Mouse (Mus musculus): Measurements from ENCODE around the gene Elobl. TPM values are rescaled to one million over a fixed set of nuclear protein-coding genes. Genes with fewer than 3 reads are reported as not detected.

The Elobl gene
- polyA plus RNA-seq, 1 experiment from 2014 or later: not detected

- peaks cover 44% of the 10 kb centered on the region for H3K4me1 ChIP-seq (ENCODE audit: insufficient read depth)
Observed at GRCm38 (mm10) chr11:89003726-89004125, 37.0 kb upstream of the Elobl start.

GRCm38 (mm10) chr11:89003078-89003477 is 36.3 kb upstream of the Elobl start:
- Histone ChIP-seq H3K36me3 (replicated peaks; ENCODE audit: insufficient read depth, low read length) (peaks cover 49% of the 10 kb centered on the region), H3K27ac (ENCODE audit: low read depth) (peak overlapping the region; percentile 87), H3K4me3 (ENCODE audit: low read depth, low read length) (peak overlapping the region; percentile 98), H3K4me1 (ENCODE audit: insufficient read depth) (peaks cover 43% of the 10 kb centered on the region), H3K9ac (replicated peaks) (peak overlapping the region; percentile 58), H3K27me3 (ENCODE audit: insufficient read depth, low read length) (no peaks in the 10 kb centered on the region), H3K9me3 (ENCODE audit: low read length) (no peaks in the 10 kb centered on the region), H3K4me2 (ENCODE audit: low read depth, low read length) (peak overlapping the region; percentile 79)
- peak; percentile 59 for DNase-seq
- peak; percentile 58 for ATAC-seq
- 48% methylated on average over 6 of the region's 6 CpGs for WGBS (ENCODE audit: insufficient replicate concordance)
- TF ChIP-seq CTCF (IDR thresholded peaks at IDR 0.05; ENCODE audit: low read depth): no peak
- TF ChIP-seq EP300 (IDR thresholded peaks at IDR 0.05; ENCODE audit: low read depth): peak; percentile 40; the same call in 1 of the 2 replicates

More at GRCm38 (mm10) chr11:89003726-89004125, 37.0 kb upstream of the Elobl start:
- 52% methylated on average over 4 of the region's 4 CpGs for WGBS (ENCODE audit: insufficient replicate concordance)
- peak overlapping the region; percentile 58 for H3K9ac ChIP-seq (replicated peaks)
- H3K4me3 ChIP-seq (ENCODE audit: low read depth, low read length): peak overlapping the region; percentile 98
- H3K27me3 ChIP-seq (ENCODE audit: insufficient read depth, low read length): no peaks in the 10 kb centered on the region
- peaks cover 56% of the 10 kb centered on the region for H3K36me3 ChIP-seq (replicated peaks; ENCODE audit: insufficient read depth, low read length)
- H3K27ac ChIP-seq (ENCODE audit: low read depth): peak overlapping the region; percentile 87
- no peak for DNase-seq
- no peaks in the 10 kb centered on the region for H3K9me3 ChIP-seq (ENCODE audit: low read length)
- H3K4me2 ChIP-seq (ENCODE audit: low read depth, low read length): peak overlapping the region; percentile 79
- TF ChIP-seq EP300 (IDR thresholded peaks at IDR 0.05; ENCODE audit: low read depth): no peak
- TF ChIP-seq CTCF (IDR thresholded peaks at IDR 0.05; ENCODE audit: low read depth): no peak
- no peak for ATAC-seq

GRCm38 (mm10) chr11:89002621-89003020 is 35.9 kb upstream of the Elobl start:
- H3K4me1 ChIP-seq (ENCODE audit: insufficient read depth): peaks cover 44% of the 10 kb centered on the region
- ATAC-seq (no peak), DNase-seq (no peak)

GRCm38 (mm10) chr11:89002068-89002467 is 35.3 kb upstream of the Elobl start:
- Histone ChIP-seq H3K27ac (ENCODE audit: low read depth) (peak overlapping the region; percentile 87), H3K4me2 (ENCODE audit: low read depth, low read length) (peak overlapping the region; percentile 79), H3K9ac (replicated peaks) (peak overlapping the region; percentile 58), H3K27me3 (ENCODE audit: insufficient read depth, low read length) (no peaks in the 10 kb centered on the region), H3K36me3 (replicated peaks; ENCODE audit: insufficient read depth, low read length) (peaks cover 40% of the 10 kb centered on the region), H3K9me3 (ENCODE audit: low read length) (no peaks in the 10 kb centered on the region), H3K4me3 (ENCODE audit: low read depth, low read length) (peak overlapping the region; percentile 98), H3K4me1 (ENCODE audit: insufficient read depth) (peaks cover 44% of the 10 kb centered on the region)
- 61% methylated on average over 5 of the region's 5 CpGs for WGBS (ENCODE audit: insufficient replicate concordance)
- ATAC-seq (no peak), DNase-seq (no peak)
- no peak for TF ChIP-seq CTCF (IDR thresholded peaks at IDR 0.05; ENCODE audit: low read depth)
- no peak for TF ChIP-seq EP300 (IDR thresholded peaks at IDR 0.05; ENCODE audit: low read depth)

More at GRCm38 (mm10) chr11:89002621-89003020, 35.9 kb upstream of the Elobl start:
- Histone ChIP-seq H3K9me3 (ENCODE audit: low read length) (no peaks in the 10 kb centered on the region), H3K36me3 (replicated peaks; ENCODE audit: insufficient read depth, low read length) (peaks cover 45% of the 10 kb centered on the region), H3K9ac (replicated peaks) (peak overlapping the region; percentile 58), H3K4me3 (ENCODE audit: low read depth, low read length) (peak overlapping the region; percentile 98), H3K4me2 (ENCODE audit: low read depth, low read length) (peak overlapping the region; percentile 79), H3K27me3 (ENCODE audit: insufficient read depth, low read length) (no peaks in the 10 kb centered on the region), H3K27ac (ENCODE audit: low read depth) (peak overlapping the region; percentile 87)
- WGBS (ENCODE audit: insufficient replicate concordance): 56% methylated on average over 5 of the region's 5 CpGs
- TF ChIP-seq EP300 (IDR thresholded peaks at IDR 0.05; ENCODE audit: low read depth) (no peak), CTCF (IDR thresholded peaks at IDR 0.05; ENCODE audit: low read depth) (no peak)

- peaks cover 37% of the 10 kb centered on the region for H3K36me3 ChIP-seq (replicated peaks; ENCODE audit: insufficient read depth, low read length)
- H3K9me3 ChIP-seq (ENCODE audit: low read length): no peaks in the 10 kb centered on the region
- peaks cover 47% of the 10 kb centered on the region for H3K4me1 ChIP-seq (ENCODE audit: insufficient read depth)
- DNase-seq: no peak
- ATAC-seq: no peak
- WGBS (ENCODE audit: insufficient replicate concordance): 79% methylated on average over 7 of the region's 7 CpGs
- peak overlapping the region; percentile 98 for H3K4me3 ChIP-seq (ENCODE audit: low read depth, low read length)
- peak overlapping the region; percentile 97 for H3K27ac ChIP-seq (ENCODE audit: low read depth)
- H3K9ac ChIP-seq (replicated peaks): peak overlapping the region; percentile 98
- TF ChIP-seq CTCF (IDR thresholded peaks at IDR 0.05; ENCODE audit: low read depth): no peak
- TF ChIP-seq EP300 (IDR thresholded peaks at IDR 0.05; ENCODE audit: low read depth): no peak
- H3K4me2 ChIP-seq (ENCODE audit: low read depth, low read length): peak overlapping the region; percentile 79
- H3K27me3 ChIP-seq (ENCODE audit: insufficient read depth, low read length): no peaks in the 10 kb centered on the region
Observed at GRCm38 (mm10) chr11:89001569-89001968, 34.8 kb upstream of the Elobl start.

- Histone ChIP-seq H3K9me3 (ENCODE audit: low read length) (no peaks in the 10 kb centered on the region), H3K27me3 (ENCODE audit: insufficient read depth, low read length) (no peaks in the 10 kb centered on the region), H3K9ac (replicated peaks) (peak overlapping the region; percentile 98), H3K27ac (ENCODE audit: low read depth) (peak overlapping the region; percentile 97), H3K4me3 (ENCODE audit: low read depth, low read length) (peak overlapping the region; percentile 98), H3K36me3 (replicated peaks; ENCODE audit: insufficient read depth, low read length) (peaks cover 28% of the 10 kb centered on the region), H3K4me2 (ENCODE audit: low read depth, low read length) (peak overlapping the region; percentile 79), H3K4me1 (ENCODE audit: insufficient read depth) (peaks cover 49% of the 10 kb centered on the region)
- TF ChIP-seq EP300 (IDR thresholded peaks at IDR 0.05; ENCODE audit: low read depth): no peak
- no peak for TF ChIP-seq CTCF (IDR thresholded peaks at IDR 0.05; ENCODE audit: low read depth)
- no peak for ATAC-seq
- DNase-seq: no peak
Observed at GRCm38 (mm10) chr11:89000527-89000819, 33.7 kb upstream of the Elobl start.

Data from liver, postnatal 0 days (tissue).